Mouse (Mus musculus) intestine, embryonic 16.5 days (tissue): ENCODE results near the gene Ap4s1. TPM values are rescaled to one million over a fixed set of nuclear protein-coding genes. Genes with fewer than 3 reads are reported as not detected.
A peak's percentile ranks its signal among the peaks of the same experiment; 100 is the strongest.

Source experiments
- ATAC-seq: fragments of 200-750 bp; cut with Nextera tagmentation; 2 replicates; pipeline ENCODE4 v1.8.0; 2017; ENCODE audit warnings: moderate TSS enrichment, moderate library complexity
- H3K27ac ChIP-seq: fragments of 300-500 bp; sonication (generic); 2 replicates; pipeline ENCODE4 v1.5.1; 2014; ENCODE audit warnings: mild to moderate bottlenecking, low read length
- H3K27me3 ChIP-seq: fragments of 300-500 bp; sonication (generic); replicated peaks from 2 replicates; pipeline ENCODE4 v1.6.1; 2014; ENCODE audit warnings: low read length, control low read depth, mixed read lengths; ENCODE audit not compliant: control insufficient read depth, insufficient read depth
- H3K36me3 ChIP-seq: fragments of 300-500 bp; sonication (generic); 2 replicates; pipeline ENCODE4 v1.6.1; 2014; ENCODE audit warnings: low read length, control low read depth; ENCODE audit not compliant: control insufficient read depth, insufficient read depth
- H3K4me1 ChIP-seq: fragments of 300-500 bp; sonication (generic); 2 replicates; pipeline ENCODE4 v1.6.1; 2014; ENCODE audit warnings: low read length, control low read depth, mixed read lengths; ENCODE audit not compliant: control insufficient read depth, insufficient read depth
- H3K4me2 ChIP-seq: fragments of 300-500 bp; sonication (generic); 2 replicates; pipeline ENCODE4 v1.6.1; 2014; ENCODE audit warnings: low read depth, low read length, control low read depth
- H3K4me3 ChIP-seq: fragments of 300-500 bp; sonication (generic); 2 replicates; pipeline ENCODE4 v1.5.1; 2014; ENCODE audit warnings: mild to moderate bottlenecking, low read length
- H3K9ac ChIP-seq: fragments of 300-500 bp; sonication (generic); 2 replicates; pipeline ENCODE4 v1.6.1; 2014; ENCODE audit warnings: low read depth, low read length
- H3K9me3 ChIP-seq: fragments of 300-500 bp; sonication (generic); 2 replicates; pipeline ENCODE4 v1.6.1; 2016; ENCODE audit warnings: low read length, control low read depth; ENCODE audit not compliant: control insufficient read depth
- WGBS: fragments of 180-500 bp; shearing (Covaris S2); extraction: QIAGEN DNeasy Blood & Tissue Kit; methylation state at CpG from one replicate; pipeline ENCODE4 v1.1.7; 2014; 5-methylcytosine and 5-hydroxymethylcytosine counted together
- polyA plus RNA-seq: library from polyadenylated mRNA; unstranded; fragments of >200 nt; fragmentation: Nextera tagmentation; extraction: Ambion mirVana; gene quantifications from 2 replicates; pipeline ENCODE4 v1.2.1, GENCODE M21; 2015

Gene Ap4s1
- polyA plus RNA-seq, 1 experiment from 2014 or later, result 21.1 TPM

DNA sequence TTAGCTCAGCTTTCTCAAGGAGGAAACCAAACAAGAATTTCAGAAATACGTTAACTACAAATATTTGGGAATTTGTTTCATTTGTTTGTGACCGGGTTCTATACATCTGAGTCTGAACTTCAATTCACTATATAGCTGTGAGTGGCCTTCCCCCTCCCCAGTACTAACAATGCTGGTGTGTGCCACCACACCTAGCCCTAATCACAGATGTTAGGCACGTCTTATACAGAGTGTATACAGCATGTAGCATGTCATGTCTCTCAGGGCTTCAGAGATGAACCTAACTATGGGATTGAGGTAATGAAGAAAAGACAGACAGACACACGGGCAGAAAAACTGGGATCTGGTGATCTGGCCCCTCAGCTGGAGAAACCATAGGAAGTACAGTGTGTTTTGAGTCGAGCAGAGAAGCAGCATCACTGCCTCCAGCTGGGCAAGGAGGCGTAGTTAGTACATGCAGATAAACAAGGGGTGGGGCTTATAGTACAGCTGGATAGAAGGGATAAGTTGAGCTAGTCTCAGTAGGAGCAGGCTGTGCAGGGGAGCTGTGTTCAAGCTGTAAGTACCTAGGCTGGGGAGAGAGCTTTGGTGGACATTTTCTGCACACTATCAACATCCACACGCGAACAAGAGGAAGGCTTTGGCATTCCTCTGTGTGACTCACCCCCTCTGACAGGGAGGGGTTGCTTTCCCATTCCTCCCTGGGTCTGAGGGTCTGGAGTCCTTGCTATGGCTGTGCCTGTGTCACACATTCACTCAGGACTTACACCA, 9.0 kb downstream of the Ap4s1 start:
- Histone ChIP-seq H3K27me3 (no peaks in the 10 kb centered on the region), H3K4me3 (no peak overlapping the region), H3K27ac (no peak overlapping the region), H3K36me3 (no peaks in the 10 kb centered on the region), H3K4me1 (no peaks in the 10 kb centered on the region), H3K9me3 (peaks cover 4% of the 10 kb centered on the region; the same call in 1 of the 2 replicates), H3K9ac (no peak overlapping the region), H3K4me2 (no peak overlapping the region)
- ATAC-seq, result peak; percentile 84
- WGBS, result 50% methylated on average over 8 of the region's 8 CpGs

- H3K9me3 ChIP-seq, result peaks cover 4% of the 10 kb centered on the region; the same call in 1 of the 2 replicates
- H3K4me1 ChIP-seq, result no peaks in the 10 kb centered on the region
These were observed 10.9 kb downstream of the Ap4s1 start for GRCm38 (mm10) chr12:51701723-51702122.

GRCm38 (mm10) chr12:51703859-51704258, 13.0 kb downstream of the Ap4s1 start:
- no peak for ATAC-seq
- Histone ChIP-seq H3K4me3 (no peak overlapping the region), H3K27me3 (no peaks in the 10 kb centered on the region), H3K4me2 (no peak overlapping the region), H3K27ac (no peak overlapping the region), H3K9ac (no peak overlapping the region), H3K4me1 (no peaks in the 10 kb centered on the region), H3K36me3 (no peaks in the 10 kb centered on the region), H3K9me3 (peaks cover 4% of the 10 kb centered on the region; the same call in 1 of the 2 replicates)
- 61% methylated on average over 1 of the region's 1 CpGs for WGBS

More at GRCm38 (mm10) chr12:51701723-51702122, 10.9 kb downstream of the Ap4s1 start:
- no peaks in the 10 kb centered on the region for H3K36me3 ChIP-seq
- H3K9ac ChIP-seq, result no peak overlapping the region
- no peaks in the 10 kb centered on the region for H3K27me3 ChIP-seq
- no peak overlapping the region for H3K4me3 ChIP-seq
- H3K4me2 ChIP-seq, result no peak overlapping the region
- no peak for ATAC-seq
- H3K27ac ChIP-seq, result no peak overlapping the region

DNA sequence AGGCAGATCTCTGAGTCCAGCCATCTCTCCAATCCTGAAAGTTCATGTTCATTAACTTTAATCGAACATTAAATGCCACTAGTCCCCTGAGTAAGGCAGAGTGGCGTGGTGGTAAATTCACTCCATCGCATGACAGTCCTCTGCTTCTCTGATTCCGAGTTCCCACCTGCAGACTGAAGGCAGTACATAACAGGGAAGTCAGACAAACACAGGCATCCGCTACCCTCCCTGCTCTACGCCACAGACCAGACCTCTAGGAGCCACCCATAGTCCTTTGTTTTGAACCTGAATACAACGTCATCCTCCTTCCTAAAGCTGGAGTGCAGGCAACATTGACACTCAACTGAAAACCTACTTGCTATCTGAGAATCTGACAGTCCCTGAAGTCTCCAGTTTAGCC, 13.7 kb downstream of the Ap4s1 start:
- H3K4me3 ChIP-seq, result no peak overlapping the region
- ATAC-seq, result no peak
- no peaks in the 10 kb centered on the region for H3K4me1 ChIP-seq
- H3K27me3 ChIP-seq, result no peaks in the 10 kb centered on the region
- H3K27ac ChIP-seq, result no peak overlapping the region
- WGBS, result 78% methylated on average over 7 of the region's 7 CpGs
- H3K36me3 ChIP-seq, result no peaks in the 10 kb centered on the region
- no peak overlapping the region for H3K4me2 ChIP-seq
- peaks cover 4% of the 10 kb centered on the region; the same call in 1 of the 2 replicates for H3K9me3 ChIP-seq
- no peak overlapping the region for H3K9ac ChIP-seq

GRCm38 (mm10) chr12:51705778-51706177, 14.9 kb downstream of the Ap4s1 start:
- no peak overlapping the region for H3K27ac ChIP-seq
- H3K4me1 ChIP-seq, result no peaks in the 10 kb centered on the region; the same call in 1 of the 2 replicates
- ATAC-seq, result no peak
- no peaks in the 10 kb centered on the region for H3K27me3 ChIP-seq
- WGBS, result 69% methylated on average over 12 of the region's 12 CpGs
- peaks cover 4% of the 10 kb centered on the region; the same call in 1 of the 2 replicates for H3K9me3 ChIP-seq
- no peaks in the 10 kb centered on the region for H3K36me3 ChIP-seq
- H3K4me2 ChIP-seq, result no peak overlapping the region
- H3K4me3 ChIP-seq, result no peak overlapping the region
- H3K9ac ChIP-seq, result no peak overlapping the region

- H3K36me3 ChIP-seq, result no peaks in the 10 kb centered on the region
These were observed 15.9 kb downstream of the Ap4s1 start for GRCm38 (mm10) chr12:51706673-51707235.

DNA sequence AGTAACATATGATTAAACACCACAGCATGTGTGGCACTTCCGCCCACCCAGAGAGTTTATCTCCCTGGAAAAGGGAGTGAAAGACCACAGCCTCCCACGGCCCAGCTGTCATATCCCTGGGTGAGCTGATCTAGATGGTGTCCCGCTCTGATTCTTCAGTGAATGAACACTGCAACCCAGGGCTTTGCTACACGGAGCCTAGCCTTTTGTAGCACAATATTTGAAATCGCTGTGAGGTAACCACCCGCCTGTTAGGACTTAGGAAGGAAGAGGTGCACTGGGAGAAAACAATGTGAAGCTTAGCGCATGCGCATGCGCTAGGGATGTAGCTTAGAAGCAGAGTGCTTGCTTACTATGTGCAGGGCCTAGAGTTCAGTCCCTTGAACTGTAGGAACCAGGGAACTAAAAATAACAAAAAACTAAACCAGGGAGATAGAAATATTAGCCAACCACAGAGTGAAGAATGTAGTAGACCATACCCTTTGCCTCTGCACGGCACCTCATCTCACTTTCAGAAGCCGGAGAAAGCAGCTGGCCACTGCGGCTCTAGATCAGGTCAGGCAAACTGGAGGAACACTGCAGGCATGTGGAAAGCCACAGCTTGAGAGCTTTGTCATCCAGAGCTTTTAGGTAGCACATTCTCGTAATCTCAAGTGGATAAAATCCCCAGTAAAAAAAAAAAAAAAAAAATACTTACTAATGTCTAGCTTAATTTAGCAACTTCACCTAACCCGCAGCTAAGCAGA, 18.3 kb downstream of the Ap4s1 start:
- Histone ChIP-seq H3K4me1 (no peaks in the 10 kb centered on the region; the same call in 1 of the 2 replicates), H3K27me3 (no peaks in the 10 kb centered on the region), H3K4me2 (no peak overlapping the region), H3K9me3 (no peaks in the 10 kb centered on the region), H3K4me3 (no peak overlapping the region), H3K27ac (no peak overlapping the region), H3K9ac (no peak overlapping the region), H3K36me3 (no peaks in the 10 kb centered on the region)
- ATAC-seq, result no peak
- 67% methylated on average over 14 of the region's 14 CpGs for WGBS

More at GRCm38 (mm10) chr12:51706673-51707235, 15.9 kb downstream of the Ap4s1 start:
- H3K9me3 ChIP-seq, result peaks cover 3% of the 10 kb centered on the region; the same call in 1 of the 2 replicates
- H3K4me1 ChIP-seq, result no peaks in the 10 kb centered on the region; the same call in 1 of the 2 replicates
- no peak overlapping the region for H3K4me2 ChIP-seq
- H3K9ac ChIP-seq, result no peak overlapping the region
- 81% methylated on average over 5 of the region's 5 CpGs for WGBS
- peak; percentile 66 for ATAC-seq
- no peaks in the 10 kb centered on the region for H3K27me3 ChIP-seq
- H3K4me3 ChIP-seq, result no peak overlapping the region
- H3K27ac ChIP-seq, result no peak overlapping the region

GRCm38 (mm10) chr12:51709741-51710140, 18.9 kb downstream of the Ap4s1 start:
- no peak overlapping the region for H3K9ac ChIP-seq
- no peak overlapping the region for H3K4me2 ChIP-seq
- H3K9me3 ChIP-seq, result no peaks in the 10 kb centered on the region
- ATAC-seq, result no peak
- H3K4me1 ChIP-seq, result no peaks in the 10 kb centered on the region; the same call in 1 of the 2 replicates
- no peaks in the 10 kb centered on the region for H3K36me3 ChIP-seq
- H3K27ac ChIP-seq, result no peak overlapping the region
- 60% methylated on average over 3 of the region's 3 CpGs for WGBS
- no peak overlapping the region for H3K4me3 ChIP-seq
- no peaks in the 10 kb centered on the region for H3K27me3 ChIP-seq

DNA sequence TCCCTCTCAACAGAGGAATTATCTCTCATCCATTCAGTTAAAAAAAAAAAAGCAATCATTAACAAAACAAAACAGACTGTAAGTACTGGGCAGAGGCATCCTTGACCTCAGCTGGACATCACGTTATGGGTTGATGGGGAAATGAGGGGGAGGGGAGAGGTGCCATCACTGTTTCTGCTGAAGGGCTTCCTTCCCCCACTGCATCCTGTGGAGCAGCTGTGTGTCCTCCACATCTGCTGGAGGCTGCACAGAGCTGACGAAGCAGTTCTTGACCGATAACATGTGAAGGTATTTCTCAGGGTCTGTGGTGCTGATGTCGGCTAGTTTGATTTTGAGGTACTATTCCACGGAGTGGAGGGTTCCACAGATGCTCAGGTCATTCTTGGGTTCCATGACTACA, 19.3 kb downstream of the Ap4s1 start:
- Histone ChIP-seq H3K27me3 (no peaks in the 10 kb centered on the region), H3K9me3 (no peaks in the 10 kb centered on the region), H3K9ac (no peak overlapping the region), H3K36me3 (no peaks in the 10 kb centered on the region), H3K4me1 (no peaks in the 10 kb centered on the region; the same call in 1 of the 2 replicates), H3K4me2 (no peak overlapping the region), H3K4me3 (no peak overlapping the region), H3K27ac (no peak overlapping the region)
- ATAC-seq, result no peak
- 52% methylated on average over 5 of the region's 5 CpGs for WGBS
